Mouse (Mus musculus): ENCODE measurements around the gene Cog8. TPM values are rescaled to one million over a fixed set of nuclear protein-coding genes. Genes with fewer than 3 reads are reported as not detected.
"Not testable (repeated sequence)": the region's sequence is repeated elsewhere in the genome, so short reads cannot be mapped to it uniquely, and the experiment has no call there.

Cog8 gene
- total RNA-seq, 1 experiment from 2014 or later, result 48.6 TPM

- no peak for DNase-seq
These were observed 11.0 kb downstream of the Cog8 start for GRCm38 (mm10) chr8:107045478-107045877.

DNA sequence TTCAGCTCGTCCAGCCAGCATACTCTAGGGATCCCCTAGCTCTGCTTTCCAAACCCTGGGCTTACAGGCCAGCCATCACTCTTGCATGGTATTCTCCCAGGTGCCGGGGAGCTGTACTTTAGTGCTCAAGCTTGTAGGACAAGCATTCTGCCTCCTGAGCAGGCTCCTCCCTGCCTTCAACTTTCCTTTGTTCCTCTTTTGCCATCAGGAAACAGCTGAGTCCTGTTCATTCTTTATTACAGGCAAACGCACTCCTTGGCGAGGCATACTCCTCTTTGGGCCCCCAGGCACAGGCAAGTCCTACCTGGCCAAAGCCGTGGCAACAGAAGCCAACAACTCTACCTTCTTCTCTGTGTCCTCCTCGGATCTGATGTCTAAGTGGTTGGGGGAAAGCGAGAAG is 15.9 kb downstream of the Cog8 start:
- DNase-seq, result no peak

DNA sequence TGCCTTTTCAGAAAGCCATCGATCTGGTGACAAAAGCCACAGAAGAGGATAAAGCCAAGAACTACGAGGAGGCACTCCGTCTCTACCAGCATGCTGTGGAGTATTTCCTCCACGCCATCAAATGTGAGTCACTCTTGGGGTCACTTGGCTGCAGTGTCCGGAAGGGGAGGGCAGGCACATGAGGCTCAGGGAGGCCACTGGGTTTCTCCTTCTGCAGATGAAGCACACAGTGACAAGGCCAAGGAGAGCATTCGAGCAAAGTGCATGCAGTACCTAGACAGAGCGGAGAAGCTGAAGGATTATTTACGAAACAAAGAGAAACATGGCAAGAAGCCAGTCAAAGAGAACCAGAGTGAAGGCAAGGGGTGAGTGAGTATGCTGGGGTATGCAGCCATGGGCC is 19.9 kb downstream of the Cog8 start:
- DNase-seq, result no peak

DNA sequence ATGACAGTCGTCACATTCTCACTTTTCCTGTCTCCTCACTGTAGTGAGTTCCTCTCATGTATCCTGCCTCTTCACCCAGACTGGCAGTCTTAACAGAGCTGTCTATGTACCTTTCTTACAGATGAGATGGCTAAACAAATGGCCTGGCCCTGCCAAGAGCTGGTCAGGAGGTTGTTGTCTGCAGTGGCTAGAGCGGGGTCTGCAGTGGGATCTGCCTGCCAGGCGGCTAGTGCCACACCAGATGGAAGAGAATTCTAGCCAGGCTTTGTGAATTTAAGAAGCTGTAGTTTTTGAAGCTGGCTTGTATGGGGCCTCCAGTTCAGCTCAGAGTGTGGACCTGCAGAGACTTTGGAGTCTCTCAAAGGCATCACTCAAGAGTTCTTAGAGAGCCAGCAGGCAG is 20.8 kb downstream of the Cog8 start:
- no peak for DNase-seq

DNA sequence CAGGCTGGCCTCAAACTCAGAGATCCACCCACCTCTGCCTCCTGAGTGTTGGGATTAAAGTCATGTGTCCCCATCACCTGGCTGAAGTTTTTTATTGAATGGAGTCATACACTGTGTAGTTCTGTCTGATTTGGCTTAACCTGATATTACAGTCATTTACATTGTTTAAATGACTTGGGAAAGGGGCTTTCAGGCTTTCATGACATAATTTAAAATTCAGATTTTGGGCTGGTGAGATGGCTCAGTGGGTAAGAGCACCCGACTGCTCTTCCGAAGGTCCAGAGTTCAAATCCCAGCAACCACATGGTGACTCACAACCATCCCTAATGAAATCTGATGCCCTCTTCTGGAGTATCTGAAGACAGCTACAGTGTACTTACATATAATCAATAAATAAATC is 22.9 kb downstream of the Cog8 start:
- not testable (repeated sequence) for DNase-seq

DNA sequence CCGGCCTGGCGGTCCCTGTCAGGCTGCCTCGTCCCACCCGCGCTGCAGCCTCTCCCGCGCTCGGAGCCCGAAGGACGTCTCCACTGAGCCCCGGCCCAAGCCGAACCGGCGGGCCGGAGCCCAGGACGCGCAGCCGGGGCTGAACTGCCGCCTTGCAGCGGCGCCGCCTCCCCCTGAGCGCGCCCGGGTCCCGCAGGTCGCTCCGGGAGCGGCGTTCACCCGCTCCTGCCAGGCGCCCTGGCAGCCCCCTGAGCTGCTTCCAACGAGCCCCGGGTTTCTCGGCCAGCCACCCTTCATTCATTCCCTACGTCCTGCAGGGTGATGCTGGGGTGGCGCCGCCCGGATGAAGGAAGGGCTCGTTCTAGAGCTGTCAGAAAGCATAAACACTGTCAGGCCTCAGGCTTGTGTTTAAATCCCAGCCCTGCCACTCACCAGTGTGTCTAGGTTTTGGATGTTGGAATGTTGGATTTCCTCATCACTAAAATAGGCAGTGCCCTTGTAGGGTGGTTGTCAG is 24.9 kb downstream of the Cog8 start:
- no peak for DNase-seq

- DNase-seq, result peak; percentile 98
These were observed 25.6 kb downstream of the Cog8 start, which contains the start of gene Vps4a for GRCm38 (mm10) chr8:107030650-107031576. Gene Vps4a (plus strand): TSS chr8:107031222.

GRCm38 (mm10) chr8:107030058-107030457 is 26.4 kb downstream of the Cog8 start:
- DNase-seq, result no peak

GRCm38 (mm10) chr8:107029310-107029709 is 27.2 kb downstream of the Cog8 start:
- DNase-seq, result no peak

- peak; percentile 61 for DNase-seq
These were observed 33.0 kb downstream of the Cog8 start for GRCm38 (mm10) chr8:107023479-107023878.

- DNase-seq, result no peak
These were observed 41.6 kb downstream of the Cog8 start for GRCm38 (mm10) chr8:107014915-107015314.

DNA sequence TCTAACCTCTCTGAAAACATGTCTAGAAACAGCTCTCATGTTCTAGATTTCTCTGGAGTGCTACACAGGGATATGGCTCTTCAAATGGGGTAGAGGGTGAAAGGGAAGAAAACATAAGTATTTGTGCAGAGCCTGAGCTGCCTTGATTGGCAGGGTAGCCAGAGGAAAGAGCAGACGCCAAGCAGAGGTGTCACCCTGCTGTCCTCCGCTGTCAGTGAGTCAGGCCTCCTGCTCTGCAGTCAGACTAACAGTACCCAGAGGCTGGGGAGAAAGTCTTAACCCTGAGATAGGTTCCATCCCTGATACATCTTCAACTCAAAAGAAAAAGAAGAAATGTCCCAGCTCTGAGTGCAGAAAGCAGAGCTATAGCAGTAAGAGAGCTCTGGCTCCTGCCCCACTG is 43.8 kb downstream of the Cog8 start:
- DNase-seq, result no peak

- DNase-seq, result no peak
These were observed 48.7 kb downstream of the Cog8 start for GRCm38 (mm10) chr8:107007795-107008194.

GRCm38 (mm10) chr8:107002532-107002931 is 54.0 kb downstream of the Cog8 start:
- DNase-seq, result peak; percentile 89

- DNase-seq, result no peak
These were observed 57.4 kb downstream of the Cog8 start for GRCm38 (mm10) chr8:106999068-106999467.

GRCm38 (mm10) chr8:106997416-106997815 is 59.1 kb downstream of the Cog8 start:
- no peak for DNase-seq

- DNase-seq, result not testable (repeated sequence)
These were observed 60.1 kb downstream of the Cog8 start for GRCm38 (mm10) chr8:106996339-106996738.

Small RNA genes within 50 kb of the gene (microRNA-seq; reads per million reads assigned to microRNA genes)
- gene Mir7075, result 1.0 to 1.1 reads per million in 2 experiments

Other genes starting within 250 kb of the Cog8 start
- 0.33 and 0.55 TPM in 2 replicates for gene Has3, start 186.4 kb downstream of the Cog8 start, total RNA-seq (2021)
- gene Utp4, start 163.1 kb downstream of the Cog8 start, total RNA-seq (2021), result 39.6 and 47.2 TPM in 2 replicates
- 31.4 and 52.7 TPM in 2 replicates for gene Sntb2, start 120.9 kb downstream of the Cog8 start, total RNA-seq (2021)
- 78.7 and 102 TPM in 2 replicates for gene Vps4a, start 25.5 kb downstream of the Cog8 start, total RNA-seq (2021)
- gene Pdf, start 8.1 kb downstream of the Cog8 start, total RNA-seq (2021), result 41.0 and 63.8 TPM in 2 replicates
- 44.8 and 45.7 TPM in 2 replicates for gene Nip7, start 188 bp upstream of the Cog8 start, total RNA-seq (2021)
- not detected in 2 replicates for gene Tmed6, start 9.0 kb upstream of the Cog8 start, total RNA-seq (2021)
- gene Terf2, start 39.9 kb upstream of the Cog8 start, total RNA-seq (2021), result 30.2 and 31.2 TPM in 2 replicates
- gene Cyb5b, start 94.0 kb upstream of the Cog8 start, total RNA-seq (2021), result 570 and 647 TPM in 2 replicates
- gene Nfat5, start 236.8 kb upstream of the Cog8 start, total RNA-seq (2021), result 172 and 180 TPM in 2 replicates

All from adrenal gland, postnatal 25 days (tissue).